Mouse (Mus musculus) B cell, adult 2 months (primary cell): ENCODE results near the gene Icam2.
"Not testable (repeated sequence)": the region's sequence is repeated elsewhere in the genome, so short reads cannot be mapped to it uniquely, and the experiment has no call there.

Source experiments
- DNase-seq, 2 experiments: peaks; one replicate each; pipeline ENCODE4 v3.0.0; 2022

Icam2 gene

DNA sequence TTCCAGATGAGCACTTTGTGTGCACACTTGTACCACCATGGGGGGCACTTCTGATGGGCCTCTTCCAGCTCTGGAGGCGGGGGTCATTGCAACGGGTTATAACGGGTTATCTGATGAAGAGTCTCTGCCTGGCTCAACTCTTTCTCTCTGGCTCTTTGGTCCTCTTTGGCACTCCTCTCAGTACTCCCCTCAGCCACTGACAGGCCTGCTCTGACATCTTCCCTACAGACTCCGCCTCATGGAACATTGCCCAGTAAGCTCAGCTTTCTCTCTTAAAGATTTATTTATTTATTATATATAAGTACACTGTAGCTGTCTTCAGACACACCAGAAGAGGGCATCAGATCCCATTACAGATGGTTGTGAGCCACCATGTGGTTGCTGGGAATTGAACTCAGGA lies 48.6 kb downstream of the Icam2 start:
- DNase-seq = not testable (repeated sequence)

- DNase-seq = no peak
Measured at GRCm38 (mm10) chr11:106338870-106339269, 49.0 kb downstream of the Icam2 start.

GRCm38 (mm10) chr11:106338029-106338428 lies 49.8 kb downstream of the Icam2 start:
- no peak for DNase-seq

GRCm38 (mm10) chr11:106334066-106334465 lies 53.8 kb downstream of the Icam2 start:
- no peak for DNase-seq

- DNase-seq = no peak
Measured at GRCm38 (mm10) chr11:106332458-106332857, 55.4 kb downstream of the Icam2 start.

DNA sequence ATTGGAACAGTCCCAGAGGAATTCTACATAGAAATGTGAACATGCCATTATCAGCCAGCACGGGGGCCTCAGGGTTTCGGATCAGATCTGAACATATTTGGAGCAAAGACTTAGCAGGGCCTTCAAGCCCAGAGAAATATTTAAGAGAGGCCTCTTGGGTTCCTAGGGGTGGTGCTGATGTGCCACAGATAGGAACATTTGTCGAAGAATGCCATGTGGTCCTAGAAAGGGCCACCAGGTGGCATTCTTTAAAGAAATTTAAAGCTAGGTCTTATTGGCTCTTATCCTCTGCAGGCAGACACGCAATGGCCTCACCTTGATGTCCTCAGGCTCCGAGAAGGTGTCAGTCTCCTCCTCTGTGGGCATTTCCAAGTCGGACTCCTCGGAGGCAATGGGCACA lies 58.2 kb downstream of the Icam2 start:
- peak; percentile 71 to 77 for DNase-seq

- peak in 1 of 2 experiments; percentile 3 for DNase-seq
Measured at GRCm38 (mm10) chr11:106329128-106329527, 58.7 kb downstream of the Icam2 start.

GRCm38 (mm10) chr11:106328521-106328920 lies 59.4 kb downstream of the Icam2 start:
- no peak for DNase-seq
